Mouse (Mus musculus) small intestine, adult 2 months (tissue): ENCODE data around the gene Vmn1r4. TPM values are rescaled to one million over a fixed set of nuclear protein-coding genes. Genes with fewer than 3 reads are reported as not detected.

Experiments
- H3K27ac ChIP-seq: fragments of 200-500 bp; 2 replicates; pipeline ENCODE4 v1.5.1; 2012; ENCODE audit warnings: low read depth, low read length, control low read depth, inconsistent platforms; ENCODE audit not compliant: insufficient read depth
- H3K27me3 ChIP-seq: fragments of 200-500 bp; 2 replicates; pipeline ENCODE4 v1.6.1; 2012; ENCODE audit warnings: mild to moderate bottlenecking, moderate library complexity, low read length, inconsistent platforms; ENCODE audit not compliant: control insufficient read depth, insufficient read depth
- H3K36me3 ChIP-seq: fragments of 200-500 bp; 2 replicates; pipeline ENCODE4 v1.6.1; 2012; ENCODE audit warnings: mild to moderate bottlenecking, low read length, control low read depth, inconsistent platforms; ENCODE audit not compliant: control insufficient read depth, insufficient read depth
- H3K4me1 ChIP-seq: fragments of 200-500 bp; 2 replicates; pipeline ENCODE4 v1.6.1; 2012; ENCODE audit warnings: low read length, inconsistent platforms, mixed read lengths; ENCODE audit not compliant: control insufficient read depth, insufficient read depth, insufficient read length
- H3K4me3 ChIP-seq: fragments of 200-500 bp; 2 replicates; pipeline ENCODE4 v1.5.1; 2012; ENCODE audit warnings: low read depth, mild to moderate bottlenecking, control low read depth, inconsistent platforms, low read length, moderate library complexity
- CTCF ChIP-seq: fragments of 200-500 bp; IDR thresholded peaks from 2 replicates; pipeline ENCODE4 v1.5.1; 2012; ENCODE audit warnings: low read depth, mild to moderate bottlenecking, control low read depth, inconsistent platforms, low read length, moderate library complexity, mixed read lengths; ENCODE audit not compliant: insufficient replicate concordance, insufficient read length; ENCODE audit errors: extremely low read depth
- POLR2A ChIP-seq: fragments of 200-500 bp; IDR thresholded peaks from 2 replicates; pipeline ENCODE4 v1.6.1; 2012; ENCODE audit warnings: low read depth, mild to moderate bottlenecking, control low read depth, inconsistent platforms, low read length, moderate library complexity
- WGBS: fragments of 180-500 bp; shearing (Covaris S2); methylation state at CpG from one replicate; pipeline ENCODE4 v1.1.7; 2018; 5-methylcytosine and 5-hydroxymethylcytosine counted together
- polyA plus RNA-seq: library from polyadenylated mRNA; depleted of rRNA; stranded (reverse); fragments of >200 nt; gene quantifications from 2 replicates; pipeline ENCODE4 v1.2.3, GENCODE M21; 2012

Gene Vmn1r4
- polyA plus RNA-seq, 1 experiment: not detected

DNA sequence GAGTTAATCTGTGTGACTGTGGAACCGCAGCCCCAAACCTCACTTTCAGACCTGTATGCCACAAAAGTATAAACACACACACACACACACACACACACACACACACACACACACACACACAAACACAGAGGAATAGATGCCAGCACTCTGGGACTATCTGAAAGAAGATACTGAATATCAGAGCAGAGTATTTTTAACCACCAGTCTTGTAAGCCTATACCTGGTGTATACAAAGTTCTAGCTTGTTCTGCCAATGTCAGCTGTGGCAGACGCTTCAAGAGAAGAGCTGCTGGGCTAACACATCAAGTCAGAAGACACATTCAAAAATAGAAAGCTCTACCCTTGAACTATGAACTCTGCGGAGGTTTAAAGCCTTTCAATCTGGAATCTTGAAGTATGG is 24.2 kb upstream of the Vmn1r4 start:
- Histone ChIP-seq H3K4me1 (peaks cover 14% of the 10 kb centered on the region), H3K27me3 (no peaks in the 10 kb centered on the region), H3K36me3 (0 out of 2 replicates have a peak, but pooled peaks cover 2% of the 10 kb centered on the region), H3K27ac (no peak overlapping the region), H3K4me3 (no peak overlapping the region)
- WGBS: 45% methylated on average over 3 of the region's 3 CpGs
- TF ChIP-seq POLR2A (no peak), CTCF (no peak)

DNA sequence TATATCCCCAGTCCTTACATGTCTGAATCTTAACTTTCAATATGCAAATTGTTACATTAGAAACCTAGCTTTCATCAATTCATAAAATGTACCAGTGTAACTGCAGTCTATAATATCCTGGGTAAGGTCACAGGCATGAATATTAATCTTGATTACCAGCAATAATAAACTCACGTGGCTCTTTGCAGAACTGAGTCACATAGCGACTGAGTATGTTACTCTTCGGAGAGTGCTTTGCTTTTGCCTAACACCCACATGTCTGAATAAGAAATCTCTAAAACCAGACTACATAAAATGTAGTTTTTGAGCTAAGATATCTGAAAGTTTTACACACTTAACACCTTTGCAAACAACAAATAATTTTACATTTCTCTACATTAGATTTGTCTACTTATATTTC is 22.5 kb upstream of the Vmn1r4 start:
- TF ChIP-seq POLR2A (no peak), CTCF (no peak)
- Histone ChIP-seq H3K27ac (peak overlapping the region; percentile 79; the same call in 1 of the 2 replicates), H3K36me3 (0 out of 2 replicates have a peak, but pooled peaks cover 2% of the 10 kb centered on the region), H3K4me3 (no peak overlapping the region), H3K27me3 (no peaks in the 10 kb centered on the region), H3K4me1 (peaks cover 14% of the 10 kb centered on the region)
- 8% methylated on average over 3 of the region's 3 CpGs for WGBS

DNA sequence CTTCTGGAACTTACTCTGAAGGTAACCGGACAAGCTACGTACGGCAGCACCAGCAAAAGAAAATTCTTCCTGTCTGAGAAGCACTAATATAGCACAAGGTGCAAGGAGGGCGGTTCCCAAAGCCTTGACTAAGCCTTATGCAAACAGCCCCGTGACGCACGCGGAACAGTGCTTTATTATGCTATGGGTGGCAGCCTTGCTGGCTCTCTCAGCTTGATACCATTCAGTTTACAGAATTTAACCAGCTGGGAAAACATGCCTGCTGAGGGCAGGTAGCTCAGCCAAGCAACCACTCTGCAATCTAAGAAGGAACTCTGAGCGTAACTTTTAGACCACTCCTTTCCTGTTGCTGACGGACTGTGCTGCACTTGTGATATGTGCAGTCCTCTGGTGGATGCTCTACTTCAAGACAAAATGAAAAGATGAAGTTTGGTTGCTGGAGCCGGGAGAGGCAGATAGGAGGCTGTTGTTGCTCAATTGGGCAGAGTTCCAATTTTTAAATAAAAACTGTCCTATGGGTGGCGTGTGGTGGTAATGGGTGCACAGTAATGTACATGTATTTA is 21.9 kb upstream of the Vmn1r4 start:
- peak overlapping the region; percentile 79 for H3K27ac ChIP-seq
- H3K27me3 ChIP-seq: no peaks in the 10 kb centered on the region
- H3K4me1 ChIP-seq: peaks cover 12% of the 10 kb centered on the region
- peak overlapping the region; percentile 33 for H3K4me3 ChIP-seq
- 0 out of 2 replicates have a peak, but pooled peaks cover 2% of the 10 kb centered on the region for H3K36me3 ChIP-seq
- WGBS: 8% methylated on average over 12 of the region's 12 CpGs
- TF ChIP-seq POLR2A (peak; percentile 20; the same call in 1 of the 2 replicates), CTCF (no peak)

DNA sequence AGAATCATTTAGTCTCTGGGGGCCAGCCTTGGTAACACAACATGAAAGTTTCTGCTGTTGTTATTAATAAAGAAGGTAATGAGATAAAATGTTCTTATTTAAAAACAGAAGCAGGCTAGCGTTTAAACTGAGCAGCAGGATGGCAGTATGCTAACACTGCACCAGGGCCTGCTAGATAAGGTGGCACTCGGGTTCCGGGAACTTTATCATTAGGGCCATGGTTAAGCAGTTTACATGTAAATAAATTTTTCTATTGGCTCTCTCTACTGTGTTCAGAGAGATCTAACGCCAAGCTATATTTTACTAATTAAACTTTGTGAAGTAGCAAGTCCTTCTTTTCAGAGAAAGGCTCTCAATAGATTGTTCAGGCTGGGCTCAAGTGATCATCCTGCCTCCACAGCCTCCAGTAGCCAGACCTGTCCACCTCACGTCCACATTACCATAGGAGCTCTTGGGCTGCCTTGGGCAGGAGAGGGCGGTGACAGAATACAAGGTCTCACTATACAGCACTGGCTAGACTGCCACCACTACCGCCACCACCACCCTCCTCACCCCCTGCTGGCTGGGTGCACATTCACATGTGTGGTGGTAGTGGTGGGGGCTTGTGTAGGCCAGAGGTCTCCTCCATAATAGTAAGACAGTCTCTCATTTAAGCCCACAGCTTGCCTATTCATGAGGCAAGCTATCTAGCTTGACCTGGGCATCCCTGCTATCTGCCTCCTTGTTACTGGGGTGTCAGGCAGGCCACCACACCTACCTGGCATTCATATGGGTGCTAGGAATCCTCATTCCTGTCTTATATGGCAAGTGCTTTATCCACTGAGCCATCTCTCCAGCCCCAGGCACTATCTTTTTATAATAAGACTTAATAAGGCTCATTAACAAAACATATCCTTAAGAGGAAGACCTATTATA is 21.0 kb upstream of the Vmn1r4 start:
- no peaks in the 10 kb centered on the region for H3K27me3 ChIP-seq
- no peak overlapping the region for H3K27ac ChIP-seq
- H3K36me3 ChIP-seq: no peaks in the 10 kb centered on the region
- WGBS: 72% methylated on average over 7 of the region's 7 CpGs
- no peak for TF ChIP-seq CTCF
- TF ChIP-seq POLR2A: no peak
- no peak overlapping the region for H3K4me3 ChIP-seq
- H3K4me1 ChIP-seq: peaks cover 12% of the 10 kb centered on the region

DNA sequence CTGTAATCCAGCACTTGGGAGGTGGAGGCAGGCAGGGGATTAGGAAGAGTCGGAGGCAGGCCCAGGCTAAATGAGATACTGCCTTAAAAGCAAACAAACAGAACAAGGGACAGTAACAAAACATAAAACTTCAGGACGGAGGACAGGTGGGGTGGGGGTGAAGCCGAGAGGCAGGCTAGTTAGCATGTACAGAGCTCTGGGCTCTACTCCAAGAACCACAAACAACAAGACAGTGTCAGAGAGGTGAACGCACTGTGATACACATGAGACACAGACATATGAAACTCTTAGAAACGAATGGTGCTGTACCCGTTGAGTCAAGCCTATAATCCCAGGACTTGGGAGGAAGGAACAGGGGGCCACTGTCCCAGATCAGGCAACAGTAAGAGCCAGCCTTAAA is 20.0 kb upstream of the Vmn1r4 start:
- Histone ChIP-seq H3K36me3 (no peaks in the 10 kb centered on the region), H3K27me3 (no peaks in the 10 kb centered on the region), H3K4me1 (peaks cover 12% of the 10 kb centered on the region), H3K27ac (peak overlapping the region; percentile 38), H3K4me3 (no peak overlapping the region)
- 21% methylated on average over 6 of the region's 6 CpGs for WGBS
- TF ChIP-seq POLR2A (no peak), CTCF (no peak)

DNA sequence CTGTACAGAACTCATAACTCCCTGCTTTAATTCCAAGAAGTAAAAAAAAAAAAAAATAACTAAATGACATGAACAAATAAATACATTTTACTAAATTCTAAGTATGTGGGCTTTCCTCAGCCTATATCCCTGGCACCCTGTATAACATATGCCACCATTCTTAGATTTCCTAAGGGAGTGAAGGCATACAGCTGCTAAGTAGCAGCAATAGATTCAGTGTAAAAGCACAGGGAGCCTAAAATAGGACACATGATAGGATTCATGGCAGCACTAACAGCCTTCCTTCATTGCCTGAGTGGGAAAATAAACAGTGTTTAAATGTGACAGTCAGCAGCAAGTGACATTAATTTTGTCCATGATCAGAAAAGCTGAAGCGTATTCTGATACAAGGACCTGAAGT is 19.5 kb upstream of the Vmn1r4 start:
- Histone ChIP-seq H3K27me3 (no peaks in the 10 kb centered on the region), H3K27ac (no peak overlapping the region), H3K36me3 (no peaks in the 10 kb centered on the region), H3K4me3 (no peak overlapping the region), H3K4me1 (peaks cover 12% of the 10 kb centered on the region)
- WGBS: 81% methylated on average over 1 of the region's 1 CpGs
- no peak for TF ChIP-seq POLR2A
- no peak for TF ChIP-seq CTCF

DNA sequence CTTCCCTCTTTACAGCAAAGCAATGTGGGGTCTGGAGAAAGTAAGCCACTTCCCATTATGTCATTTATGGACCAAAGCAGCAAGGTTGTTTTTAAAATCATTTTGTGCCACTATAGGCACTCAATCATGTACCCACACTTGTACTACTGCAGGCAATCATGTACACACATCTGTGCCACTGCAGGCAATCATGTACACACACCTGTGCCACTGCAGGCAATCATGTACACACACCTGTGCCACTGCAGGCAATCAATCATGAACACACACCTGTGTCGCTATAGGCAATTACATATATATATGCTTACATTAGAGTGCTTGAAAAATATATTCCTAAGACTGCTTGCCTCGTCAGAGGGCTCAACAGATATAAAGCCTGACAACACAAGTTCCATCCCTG is 18.8 kb upstream of the Vmn1r4 start:
- no peak overlapping the region for H3K4me3 ChIP-seq
- H3K4me1 ChIP-seq: peaks cover 12% of the 10 kb centered on the region
- no peaks in the 10 kb centered on the region for H3K36me3 ChIP-seq
- WGBS: 59% methylated on average over 2 of the region's 2 CpGs
- H3K27me3 ChIP-seq: no peaks in the 10 kb centered on the region
- TF ChIP-seq CTCF (no peak), POLR2A (no peak)
- H3K27ac ChIP-seq: no peak overlapping the region
